Mouse (Mus musculus): ENCODE data around the gene Cntnap2. TPM values are rescaled to one million over a fixed set of nuclear protein-coding genes. Genes with fewer than 3 reads are reported as not detected.
A peak's percentile ranks its signal among the peaks of the same experiment; 100 is the strongest.

Cntnap2 gene
- polyA plus RNA-seq, 1 experiment from 2014 or later: 0.75 TPM

DNA sequence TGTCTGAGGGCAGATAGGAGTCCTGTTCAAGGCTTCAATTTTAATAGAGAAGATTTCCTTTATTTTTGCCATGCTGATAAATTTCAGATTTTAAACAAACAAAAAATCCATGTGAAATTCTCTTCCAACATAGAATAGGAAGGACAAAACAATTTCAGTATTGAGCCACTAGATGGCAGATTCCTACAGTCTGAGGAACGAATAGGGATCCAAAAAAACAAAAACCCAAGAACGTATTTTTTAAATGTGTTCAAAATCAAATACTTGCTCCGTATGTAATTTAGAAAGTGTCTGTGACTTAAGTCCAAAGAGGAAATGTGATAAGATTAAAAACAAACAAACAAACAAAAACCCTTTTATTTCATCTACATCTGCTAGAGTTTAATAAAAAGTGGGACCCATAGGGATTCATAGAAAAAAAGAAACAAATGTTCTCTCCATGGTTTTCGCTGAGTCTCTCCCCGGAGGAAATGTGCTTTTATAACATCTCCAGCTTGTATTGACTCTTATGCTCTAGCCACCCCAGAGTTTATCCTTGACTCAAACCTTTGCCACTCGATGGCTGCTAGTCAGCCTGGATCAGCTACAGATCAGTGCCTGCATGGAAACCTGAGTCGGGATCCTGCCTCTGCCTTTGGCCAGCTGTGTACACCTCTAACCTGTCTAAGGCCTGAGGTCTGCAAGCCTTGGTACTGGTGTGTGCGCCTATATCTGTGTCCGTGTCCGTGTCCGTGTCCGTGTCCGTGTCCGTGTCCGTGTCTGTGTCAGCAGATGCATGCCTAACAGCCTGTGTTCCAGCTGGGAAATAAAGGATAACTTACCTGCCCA is 2255.6 kb downstream of the Cntnap2 start:
- H3K36me3 ChIP-seq (ENCODE audit: control insufficient read depth, insufficient read depth, low read length): no peaks in the 10 kb centered on the region
- no peak overlapping the region for H3K27ac ChIP-seq (replicated peaks; ENCODE audit: low read depth, low read length)
- no peaks in the 10 kb centered on the region for H3K27me3 ChIP-seq (ENCODE audit: control insufficient read depth, insufficient read depth, low read length)
- H3K9ac ChIP-seq (ENCODE audit: low read length): no peak overlapping the region
- H3K4me1 ChIP-seq (ENCODE audit: control insufficient read depth, insufficient read depth, low read length): peaks cover 4% of the 10 kb centered on the region; the same call in 1 of the 2 replicates
- WGBS: 64% methylated on average over 15 of the region's 15 CpGs
- H3K4me3 ChIP-seq (ENCODE audit: low read depth, low read length): no peak overlapping the region
- H3K4me2 ChIP-seq (ENCODE audit: low read depth, severe bottlenecking): no peak overlapping the region
- no peaks in the 10 kb centered on the region for H3K9me3 ChIP-seq (ENCODE audit: control insufficient read depth, low read length)
- ATAC-seq (ENCODE audit: insufficient number of reproducible peaks, low FRiP score, low TSS enrichment, low read depth): no peak
- no peak for DNase-seq (ENCODE audit: low spot score)

DNA sequence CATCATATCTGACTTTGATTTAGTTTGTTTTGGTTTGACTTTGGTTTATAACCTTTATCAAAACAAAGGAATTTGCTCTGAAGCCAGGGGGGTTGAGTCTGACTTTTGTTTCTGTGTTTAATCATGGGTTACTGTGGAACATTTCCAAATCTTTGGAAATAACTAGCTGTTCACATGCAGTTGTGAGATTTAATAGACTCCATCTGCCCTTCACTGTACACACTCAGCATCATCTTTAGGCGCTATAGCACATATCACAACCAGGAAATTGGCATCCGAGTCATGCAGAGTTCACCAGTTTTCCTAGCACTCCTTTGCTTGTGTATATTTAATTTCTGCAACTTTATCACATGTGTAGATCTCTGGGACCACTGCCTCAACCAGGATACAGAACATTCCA is 2256.3 kb downstream of the Cntnap2 start:
- Histone ChIP-seq H3K4me1 (ENCODE audit: control insufficient read depth, insufficient read depth, low read length) (peaks cover 4% of the 10 kb centered on the region; the same call in 1 of the 2 replicates), H3K27ac (replicated peaks; ENCODE audit: low read depth, low read length) (no peak overlapping the region), H3K4me3 (ENCODE audit: low read depth, low read length) (no peak overlapping the region), H3K27me3 (ENCODE audit: control insufficient read depth, insufficient read depth, low read length) (no peaks in the 10 kb centered on the region), H3K36me3 (ENCODE audit: control insufficient read depth, insufficient read depth, low read length) (no peaks in the 10 kb centered on the region), H3K9me3 (ENCODE audit: control insufficient read depth, low read length) (no peaks in the 10 kb centered on the region), H3K4me2 (ENCODE audit: low read depth, severe bottlenecking) (no peak overlapping the region), H3K9ac (ENCODE audit: low read length) (no peak overlapping the region)
- ATAC-seq (ENCODE audit: insufficient number of reproducible peaks, low FRiP score, low TSS enrichment, low read depth) (no peak), DNase-seq (ENCODE audit: low spot score) (no peak)
- WGBS: 81% methylated on average over 2 of the region's 2 CpGs

DNA sequence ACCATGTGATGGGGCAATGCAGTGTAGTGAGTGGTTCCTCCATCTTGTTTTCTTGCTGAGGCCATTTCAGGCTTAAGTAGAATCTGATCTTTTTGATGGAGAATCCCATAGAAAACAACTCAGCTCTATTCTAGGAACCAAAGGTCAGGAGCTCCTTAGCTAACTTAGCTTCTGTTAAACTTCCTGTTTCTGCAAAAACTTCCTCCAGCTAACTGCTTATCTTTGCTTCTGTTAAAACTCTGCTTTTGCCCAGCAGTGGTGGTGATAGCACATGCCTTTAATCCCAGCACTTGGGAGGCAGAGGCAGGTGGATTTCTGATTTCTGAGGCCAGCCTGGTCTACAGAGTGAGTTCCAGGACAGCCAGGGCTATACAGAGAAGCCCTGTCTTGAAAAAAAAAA is 2258.1 kb downstream of the Cntnap2 start:
- ATAC-seq (ENCODE audit: insufficient number of reproducible peaks, low FRiP score, low TSS enrichment, low read depth): no peak
- H3K27ac ChIP-seq (replicated peaks; ENCODE audit: low read depth, low read length): no peak overlapping the region
- DNase-seq (ENCODE audit: low spot score): no peak
- H3K4me3 ChIP-seq (ENCODE audit: low read depth, low read length): no peak overlapping the region
- H3K4me1 ChIP-seq (ENCODE audit: control insufficient read depth, insufficient read depth, low read length): peaks cover 4% of the 10 kb centered on the region; the same call in 1 of the 2 replicates
- H3K4me2 ChIP-seq (ENCODE audit: low read depth, severe bottlenecking): no peak overlapping the region
- no peak overlapping the region for H3K9ac ChIP-seq (ENCODE audit: low read length)
- H3K9me3 ChIP-seq (ENCODE audit: control insufficient read depth, low read length): no peaks in the 10 kb centered on the region
- H3K27me3 ChIP-seq (ENCODE audit: control insufficient read depth, insufficient read depth, low read length): no peaks in the 10 kb centered on the region
- H3K36me3 ChIP-seq (ENCODE audit: control insufficient read depth, insufficient read depth, low read length): no peaks in the 10 kb centered on the region

DNA sequence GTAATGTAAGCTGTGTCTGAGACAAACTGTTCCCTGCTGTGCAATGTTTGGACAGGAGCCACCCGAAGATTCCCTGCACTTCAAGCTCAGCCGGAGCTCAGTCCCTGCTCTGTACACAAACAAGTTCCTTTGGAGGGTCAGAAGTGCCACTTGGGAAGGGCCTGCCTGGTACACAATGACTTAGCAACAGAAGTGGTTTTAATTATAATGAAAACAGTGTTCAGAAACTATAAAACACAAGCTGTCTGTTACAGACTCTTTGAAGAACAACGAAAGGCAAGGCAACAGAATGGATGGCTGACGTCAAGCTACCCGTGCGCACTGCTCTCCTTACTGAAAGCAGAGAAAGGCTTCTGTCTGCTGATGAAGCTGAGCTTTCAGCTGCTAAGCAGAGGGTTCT is 2259.5 kb downstream of the Cntnap2 start:
- Histone ChIP-seq H3K9me3 (ENCODE audit: control insufficient read depth, low read length) (no peaks in the 10 kb centered on the region), H3K4me3 (ENCODE audit: low read depth, low read length) (no peak overlapping the region), H3K4me1 (ENCODE audit: control insufficient read depth, insufficient read depth, low read length) (peaks cover 4% of the 10 kb centered on the region; the same call in 1 of the 2 replicates), H3K27me3 (ENCODE audit: control insufficient read depth, insufficient read depth, low read length) (no peaks in the 10 kb centered on the region), H3K9ac (ENCODE audit: low read length) (0 out of 2 replicates have a peak overlapping the region, but pooled peaks have one; percentile 3), H3K36me3 (ENCODE audit: control insufficient read depth, insufficient read depth, low read length) (no peaks in the 10 kb centered on the region), H3K27ac (replicated peaks; ENCODE audit: low read depth, low read length) (0 out of 2 replicates have a peak overlapping the region, but pooled peaks have one; percentile 8), H3K4me2 (ENCODE audit: low read depth, severe bottlenecking) (0 out of 2 replicates have a peak overlapping the region, but pooled peaks have one; percentile 10)
- 8% methylated on average over 6 of the region's 6 CpGs for WGBS
- DNase-seq (ENCODE audit: low spot score) (no peak), ATAC-seq (ENCODE audit: insufficient number of reproducible peaks, low FRiP score, low TSS enrichment, low read depth) (no peak)

DNA sequence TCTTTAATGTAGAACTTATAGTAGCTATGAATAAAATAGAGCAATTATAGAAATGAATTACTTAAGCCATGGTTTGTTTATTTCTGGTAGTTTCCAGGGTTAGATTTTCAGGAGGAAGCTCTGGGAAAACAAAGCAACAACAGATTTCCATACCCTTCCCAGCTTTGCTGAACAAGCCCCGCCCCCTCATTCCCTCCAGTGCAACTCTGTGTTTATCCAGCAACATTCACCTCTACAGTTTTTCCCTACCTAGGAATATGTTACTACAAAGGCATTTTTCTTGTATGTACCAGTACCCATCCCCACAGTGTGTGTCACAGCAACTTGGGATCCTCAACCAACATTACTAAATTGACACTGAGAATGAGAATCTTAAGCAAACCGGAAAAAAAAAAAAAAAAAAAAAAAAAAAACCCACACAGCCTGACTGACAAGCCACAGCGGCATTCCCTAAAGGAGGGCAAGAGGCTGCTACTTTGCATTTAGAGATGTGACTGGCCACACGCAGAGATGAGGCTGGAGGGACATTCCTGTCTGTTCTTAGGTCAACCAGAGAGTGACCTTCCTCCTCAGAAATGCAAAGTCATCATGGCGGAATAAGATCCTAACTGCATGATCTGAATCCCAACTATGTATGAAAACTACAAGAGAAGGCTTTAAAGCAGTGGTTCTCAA is 2260.3 kb downstream of the Cntnap2 start:
- Histone ChIP-seq H3K36me3 (ENCODE audit: control insufficient read depth, insufficient read depth, low read length) (no peaks in the 10 kb centered on the region), H3K9ac (ENCODE audit: low read length) (no peak overlapping the region), H3K4me3 (ENCODE audit: low read depth, low read length) (no peak overlapping the region), H3K9me3 (ENCODE audit: control insufficient read depth, low read length) (no peaks in the 10 kb centered on the region), H3K27ac (replicated peaks; ENCODE audit: low read depth, low read length) (no peak overlapping the region), H3K4me1 (ENCODE audit: control insufficient read depth, insufficient read depth, low read length) (peaks cover 4% of the 10 kb centered on the region; the same call in 1 of the 2 replicates), H3K4me2 (ENCODE audit: low read depth, severe bottlenecking) (no peak overlapping the region), H3K27me3 (ENCODE audit: control insufficient read depth, insufficient read depth, low read length) (no peaks in the 10 kb centered on the region)
- DNase-seq (ENCODE audit: low spot score): peak; percentile 43
- no peak for ATAC-seq (ENCODE audit: insufficient number of reproducible peaks, low FRiP score, low TSS enrichment, low read depth)
- 18% methylated on average over 5 of the region's 5 CpGs for WGBS

DNA sequence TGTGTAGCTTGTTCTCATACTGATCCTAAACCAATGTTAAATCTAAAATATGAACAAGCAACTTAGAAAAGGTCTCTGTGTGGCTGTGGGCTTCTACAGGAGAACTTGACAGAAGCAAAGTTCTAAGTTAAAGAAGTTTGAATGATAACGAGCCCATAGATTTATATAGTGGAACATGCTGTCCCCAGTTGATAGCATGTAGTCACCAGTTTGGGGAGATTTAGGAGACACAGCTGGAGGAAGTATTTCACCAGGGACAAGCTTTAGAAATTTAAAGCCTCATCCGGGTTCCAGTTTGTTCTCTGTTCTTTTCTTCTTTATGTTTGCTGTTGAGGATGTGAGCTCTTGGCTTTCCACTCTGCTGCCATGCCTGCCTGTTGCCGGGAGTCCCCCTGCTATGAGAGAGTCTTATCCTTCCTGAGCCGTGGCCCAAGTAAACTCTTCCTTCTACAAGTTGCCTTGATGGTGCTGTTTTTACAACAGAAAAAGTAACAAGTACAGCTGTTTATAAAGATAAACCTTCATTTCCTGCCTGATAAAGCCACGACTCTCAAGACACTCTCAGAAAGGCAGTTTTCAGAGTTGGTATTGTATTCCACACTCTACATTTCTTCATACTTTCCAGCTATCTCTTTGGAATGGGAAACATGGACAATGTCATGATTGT is 2264.1 kb downstream of the Cntnap2 start:
- H3K4me3 ChIP-seq (ENCODE audit: low read depth, low read length): no peak overlapping the region
- no peaks in the 10 kb centered on the region for H3K9me3 ChIP-seq (ENCODE audit: control insufficient read depth, low read length)
- WGBS: 59% methylated on average over 5 of the region's 5 CpGs
- peaks cover 4% of the 10 kb centered on the region; the same call in 1 of the 2 replicates for H3K4me1 ChIP-seq (ENCODE audit: control insufficient read depth, insufficient read depth, low read length)
- ATAC-seq (ENCODE audit: insufficient number of reproducible peaks, low FRiP score, low TSS enrichment, low read depth): no peak
- no peaks in the 10 kb centered on the region for H3K36me3 ChIP-seq (ENCODE audit: control insufficient read depth, insufficient read depth, low read length)
- H3K27me3 ChIP-seq (ENCODE audit: control insufficient read depth, insufficient read depth, low read length): no peaks in the 10 kb centered on the region
- H3K27ac ChIP-seq (replicated peaks; ENCODE audit: low read depth, low read length): no peak overlapping the region
- no peak overlapping the region for H3K4me2 ChIP-seq (ENCODE audit: low read depth, severe bottlenecking)
- no peak for DNase-seq (ENCODE audit: low spot score)
- H3K9ac ChIP-seq (ENCODE audit: low read length): no peak overlapping the region

DNA sequence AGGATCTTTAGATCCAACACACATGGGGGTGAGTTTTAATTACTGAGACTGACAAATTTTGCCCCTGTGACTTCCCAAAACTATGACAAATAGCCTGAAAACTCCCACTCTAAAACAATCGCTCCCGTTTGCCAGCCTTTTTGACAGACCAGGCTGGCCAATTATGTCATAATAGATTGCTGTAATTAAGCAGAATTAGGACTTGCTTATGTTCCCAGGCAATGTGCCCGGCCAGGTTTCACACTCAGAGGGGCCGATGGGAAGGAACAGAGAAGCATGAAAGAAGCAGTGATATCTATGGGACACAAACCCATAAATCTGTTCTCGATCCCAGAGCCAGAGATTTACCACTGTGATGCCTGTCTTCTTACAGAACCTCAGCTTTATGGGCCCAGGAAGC is 2264.7 kb downstream of the Cntnap2 start:
- ATAC-seq (ENCODE audit: insufficient number of reproducible peaks, low FRiP score, low TSS enrichment, low read depth): no peak
- peaks cover under 1% of the 10 kb centered on the region; the same call in 1 of the 2 replicates for H3K4me1 ChIP-seq (ENCODE audit: control insufficient read depth, insufficient read depth, low read length)
- H3K36me3 ChIP-seq (ENCODE audit: control insufficient read depth, insufficient read depth, low read length): no peaks in the 10 kb centered on the region
- H3K27me3 ChIP-seq (ENCODE audit: control insufficient read depth, insufficient read depth, low read length): no peaks in the 10 kb centered on the region
- no peaks in the 10 kb centered on the region for H3K9me3 ChIP-seq (ENCODE audit: control insufficient read depth, low read length)
- whole genome bisulfite sequencing: 30% methylated on average over 5 of the region's 5 CpGs
- H3K9ac ChIP-seq (ENCODE audit: low read length): no peak overlapping the region
- H3K27ac ChIP-seq (replicated peaks; ENCODE audit: low read depth, low read length): no peak overlapping the region
- no peak overlapping the region for H3K4me3 ChIP-seq (ENCODE audit: low read depth, low read length)
- no peak for DNase-seq (ENCODE audit: low spot score)
- no peak overlapping the region for H3K4me2 ChIP-seq (ENCODE audit: low read depth, severe bottlenecking)

DNA sequence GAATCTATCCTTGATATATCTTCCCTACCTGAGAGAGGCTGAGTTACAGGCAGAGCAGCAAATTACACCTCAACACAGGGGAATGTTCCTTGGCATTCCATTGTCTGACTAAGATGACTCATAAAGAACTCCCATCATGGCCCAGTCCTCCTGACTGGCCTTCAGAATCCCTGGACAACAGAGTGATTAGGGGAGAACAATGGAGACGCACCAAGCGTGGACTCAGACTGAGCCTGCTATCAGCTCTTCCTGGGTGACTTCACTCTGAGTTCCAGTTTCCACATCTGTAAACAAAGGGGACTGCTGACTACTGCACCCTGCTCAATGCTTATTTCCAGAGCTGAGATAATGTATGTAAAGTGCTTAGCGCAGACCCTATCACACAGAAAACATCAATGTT is 2269.1 kb downstream of the Cntnap2 start:
- no peaks in the 10 kb centered on the region for H3K27me3 ChIP-seq (ENCODE audit: control insufficient read depth, insufficient read depth, low read length)
- ATAC-seq (ENCODE audit: insufficient number of reproducible peaks, low FRiP score, low TSS enrichment, low read depth) (no peak), DNase-seq (ENCODE audit: low spot score) (no peak)
- no peak overlapping the region for H3K4me2 ChIP-seq (ENCODE audit: low read depth, severe bottlenecking)
- H3K9me3 ChIP-seq (ENCODE audit: control insufficient read depth, low read length): no peaks in the 10 kb centered on the region
- H3K4me3 ChIP-seq (ENCODE audit: low read depth, low read length): no peak overlapping the region
- no peak overlapping the region for H3K9ac ChIP-seq (ENCODE audit: low read length)
- no peak overlapping the region for H3K27ac ChIP-seq (replicated peaks; ENCODE audit: low read depth, low read length)
- H3K4me1 ChIP-seq (ENCODE audit: control insufficient read depth, insufficient read depth, low read length): no peaks in the 10 kb centered on the region
- 93% methylated on average over 3 of the region's 3 CpGs for WGBS
- no peaks in the 10 kb centered on the region for H3K36me3 ChIP-seq (ENCODE audit: control insufficient read depth, insufficient read depth, low read length)
